Mouse (Mus musculus) liver, postnatal 0 days (tissue): ENCODE measurements around the gene Cdk1.

ENCODE experiments used
- CTCF ChIP-seq: sonication (generic); IDR thresholded peaks from 2 replicates; pipeline ENCODE4 v1.5.1; 2016; ENCODE audit warnings: antibody characterized with exemption, low read depth
- EP300 ChIP-seq: IDR thresholded peaks from 2 replicates; pipeline ENCODE4 v1.6.1; 2016; ENCODE audit warnings: antibody characterized with exemption, low read depth, mild to moderate bottlenecking

DNA sequence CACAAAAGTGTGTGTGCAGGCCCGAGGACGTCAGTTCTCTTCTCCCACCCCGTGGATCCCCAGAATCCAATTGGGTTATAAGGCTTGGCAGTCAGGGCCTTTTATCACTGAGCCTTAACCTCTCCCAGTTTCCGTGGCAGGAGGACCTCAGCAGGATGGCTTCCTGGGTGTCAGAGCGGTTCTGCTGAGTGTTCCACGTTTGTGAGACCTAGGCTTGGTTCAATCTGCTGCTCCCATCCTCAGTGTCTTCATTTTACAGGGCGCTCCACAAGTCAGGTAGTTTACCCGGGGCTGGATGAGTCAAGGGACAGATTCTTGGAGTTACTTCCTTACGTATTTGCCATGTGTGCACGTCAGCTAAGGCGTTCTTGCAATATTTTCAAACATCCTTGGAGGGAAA, 19.5 kb downstream of the Cdk1 start:
- no peak for TF ChIP-seq CTCF
- no peak for TF ChIP-seq EP300
